Mouse (Mus musculus) lung, adult 2 months (tissue): ENCODE measurements at regions not wholly inside any gene's neighbourhood (a gene's known extent, or its start where the extent isn't known, plus 50 kb on each side); places are given as distances from the start of the nearest gene placed in this dataset.

Source experiments
- CTCF ChIP-seq: fragments of 200-500 bp; IDR thresholded peaks from 2 replicates; pipeline ENCODE4 v1.5.1; 2011; ENCODE audit warnings: mild to moderate bottlenecking, low read length, control low read depth; ENCODE audit not compliant: insufficient read depth
- POLR2A ChIP-seq: fragments of 200-500 bp; IDR thresholded peaks from 2 replicates; pipeline ENCODE4 v1.6.1; 2011; ENCODE audit warnings: low read depth, mild to moderate bottlenecking, control low read depth, low read length, borderline replicate concordance; ENCODE audit errors: extremely low read depth

DNA sequence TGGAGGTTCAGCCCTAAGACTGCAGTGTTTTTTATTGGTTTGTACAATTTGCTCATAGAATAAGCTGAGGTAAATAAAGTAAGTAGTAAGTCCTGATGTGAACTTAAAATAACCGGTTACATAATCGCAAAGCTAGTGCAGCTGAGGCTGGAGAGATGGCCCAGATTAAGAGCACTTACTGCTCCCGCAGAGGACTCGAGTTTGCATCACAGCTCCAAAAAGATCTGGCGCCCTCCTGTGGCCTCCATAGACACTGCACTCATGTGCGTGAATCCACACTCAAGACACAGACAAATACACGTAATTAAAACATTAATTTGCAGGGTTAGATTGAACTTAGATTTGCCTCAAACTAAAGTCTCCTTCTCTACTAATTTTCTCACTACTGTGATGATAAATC lies 66.3 kb upstream of the 1700021F07Rik start:
- TF ChIP-seq CTCF (0 out of 2 replicates have a peak, but pooled peaks have one; percentile 3), POLR2A (no peak)
